Mouse (Mus musculus): ENCODE results near the gene Stard3. TPM values are rescaled to one million over a fixed set of nuclear protein-coding genes. Genes with fewer than 3 reads are reported as not detected.

Stard3 gene
- polyA plus RNA-seq, 1 experiment from 2014 or later, result 31.0 TPM

DNA sequence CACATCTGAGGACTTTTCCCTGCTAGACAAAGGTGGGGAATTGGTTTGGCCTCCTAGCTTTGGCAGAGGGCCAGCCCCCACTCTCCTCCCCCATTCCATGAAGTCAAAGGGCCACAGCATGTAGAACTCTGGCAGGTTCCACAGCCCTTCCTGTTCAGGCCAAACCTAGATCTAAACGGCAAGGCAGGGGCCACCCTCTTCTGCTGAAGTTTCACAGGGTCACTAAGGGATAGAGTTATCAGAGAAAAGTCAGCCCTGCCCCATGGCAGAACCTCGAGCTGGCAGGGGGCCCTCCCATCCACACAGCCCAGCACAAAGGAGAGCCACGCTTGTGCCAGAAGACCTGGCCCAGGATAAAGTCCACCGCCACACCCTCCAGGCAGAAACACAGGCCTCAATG lies 36.9 kb downstream of the Stard3 start:
- H3K27ac ChIP-seq (replicated peaks; ENCODE audit: low read depth, low read length), result 0 out of 2 replicates have a peak overlapping the region, but pooled peaks have one; percentile 15
- H3K27me3 ChIP-seq (replicated peaks; ENCODE audit: control insufficient read depth, insufficient read depth, low read length), result peaks cover 5% of the 10 kb centered on the region; the same call in 1 of the 2 replicates
- no peak overlapping the region for H3K4me3 ChIP-seq (ENCODE audit: low read depth, low read length)
- H3K9me3 ChIP-seq (ENCODE audit: control insufficient read depth, low read length), result no peaks in the 10 kb centered on the region
- DNase-seq (ENCODE audit: low spot score) (no peak), ATAC-seq (ENCODE audit: low read depth) (no peak)
- no peak overlapping the region for H3K9ac ChIP-seq (ENCODE audit: low read depth, low read length)
- H3K4me2 ChIP-seq (ENCODE audit: low read depth, low read length), result no peak overlapping the region
- 41% methylated on average over 4 of the region's 4 CpGs for WGBS
- H3K36me3 ChIP-seq (ENCODE audit: control insufficient read depth, insufficient read depth, low read length), result no peaks in the 10 kb centered on the region
- peaks cover 15% of the 10 kb centered on the region; the same call in 1 of the 2 replicates for H3K4me1 ChIP-seq (ENCODE audit: control insufficient read depth, insufficient read depth, low read length)

DNA sequence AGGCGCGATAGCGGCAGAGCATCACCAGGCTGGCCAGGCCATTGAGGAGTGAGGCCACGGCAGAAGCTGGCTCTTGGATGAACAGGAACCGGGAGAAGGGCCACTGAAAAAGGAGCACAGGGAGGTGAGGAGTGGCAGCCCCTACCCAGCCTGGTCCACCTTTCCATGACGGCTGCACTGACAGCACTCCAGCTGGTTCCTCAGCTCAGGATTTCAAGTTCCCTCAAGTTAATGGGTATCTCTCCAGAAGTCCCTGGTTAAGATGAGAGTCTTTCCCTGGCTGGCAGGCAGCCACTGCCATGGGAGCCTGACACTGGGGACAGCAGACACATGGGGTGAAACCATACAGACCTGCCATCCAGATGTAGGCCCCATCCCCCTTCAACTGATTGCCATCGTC lies 39.8 kb downstream of the Stard3 start:
- 88% methylated on average over 7 of the region's 7 CpGs for WGBS

DNA sequence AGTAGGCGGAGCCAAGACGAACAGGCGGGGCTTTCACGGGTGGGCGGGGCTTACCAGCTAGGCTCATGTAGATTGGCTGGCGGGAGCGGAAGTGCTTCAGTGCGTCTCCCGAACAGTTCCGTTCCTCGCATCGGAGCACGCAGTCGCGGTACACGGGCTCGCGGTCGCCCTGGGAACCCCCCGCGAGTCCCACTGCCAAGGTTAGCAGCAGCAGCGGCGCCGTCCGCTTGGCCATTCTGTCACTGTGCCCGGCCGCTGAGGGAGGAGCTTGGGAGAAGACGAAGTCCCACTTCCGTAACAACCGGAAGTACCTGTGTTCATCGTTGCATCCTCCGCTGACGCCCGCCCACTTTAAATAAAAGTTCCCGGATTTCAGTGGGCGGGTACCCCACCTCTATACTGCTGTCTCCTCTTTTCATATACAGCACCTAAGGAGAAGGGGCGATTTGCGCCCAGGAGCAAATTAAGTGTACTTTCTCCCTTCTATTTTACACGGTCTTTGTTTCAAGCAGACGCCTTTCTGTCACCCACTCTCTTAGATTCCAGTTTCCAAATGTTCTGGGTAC lies 42.1 kb downstream of the Stard3 start, which contains the start of gene Pgap3:
TSS of gene Pgap3 (minus strand) at position 330 of the 566 bp plus-strand sequence.
- Histone ChIP-seq H3K27ac (replicated peaks; ENCODE audit: low read depth, low read length) (peak within 1 kb of the TSS; percentile 96), H3K9ac (ENCODE audit: low read depth, low read length) (peak within 1 kb of the TSS; percentile 73), H3K9me3 (ENCODE audit: control insufficient read depth, low read length) (no peaks in the 10 kb centered on the region), H3K4me1 (ENCODE audit: control insufficient read depth, insufficient read depth, low read length) (peaks cover 5% of the 10 kb centered on the region; the same call in 1 of the 2 replicates), H3K36me3 (ENCODE audit: control insufficient read depth, insufficient read depth, low read length) (no peaks in the 10 kb centered on the region), H3K4me2 (ENCODE audit: low read depth, low read length) (peak within 1 kb of the TSS; percentile 80), H3K27me3 (replicated peaks; ENCODE audit: control insufficient read depth, insufficient read depth, low read length) (peaks cover 3% of the 10 kb centered on the region; the same call in 1 of the 2 replicates), H3K4me3 (ENCODE audit: low read depth, low read length) (peak within 1 kb of the TSS; percentile 73)
- ATAC-seq (ENCODE audit: low read depth), result peak; percentile 94
- peak; percentile 97 for DNase-seq (ENCODE audit: low spot score)
- under 1% methylated on average over 36 of the region's 40 CpGs for WGBS

More for the DNA sequence above, 39.8 kb downstream of the Stard3 start:
- H3K27me3 ChIP-seq (replicated peaks; ENCODE audit: control insufficient read depth, insufficient read depth, low read length), result peaks cover 2% of the 10 kb centered on the region; the same call in 1 of the 2 replicates
- H3K9me3 ChIP-seq (ENCODE audit: control insufficient read depth, low read length), result no peaks in the 10 kb centered on the region
- no peak for ATAC-seq (ENCODE audit: low read depth)
- no peak overlapping the region for H3K4me2 ChIP-seq (ENCODE audit: low read depth, low read length)
- H3K4me3 ChIP-seq (ENCODE audit: low read depth, low read length), result no peak overlapping the region
- no peak overlapping the region for H3K9ac ChIP-seq (ENCODE audit: low read depth, low read length)
- no peaks in the 10 kb centered on the region for H3K36me3 ChIP-seq (ENCODE audit: control insufficient read depth, insufficient read depth, low read length)
- H3K27ac ChIP-seq (replicated peaks; ENCODE audit: low read depth, low read length), result no peak overlapping the region
- peaks cover 17% of the 10 kb centered on the region; the same call in 1 of the 2 replicates for H3K4me1 ChIP-seq (ENCODE audit: control insufficient read depth, insufficient read depth, low read length)
- no peak for DNase-seq (ENCODE audit: low spot score)

DNA sequence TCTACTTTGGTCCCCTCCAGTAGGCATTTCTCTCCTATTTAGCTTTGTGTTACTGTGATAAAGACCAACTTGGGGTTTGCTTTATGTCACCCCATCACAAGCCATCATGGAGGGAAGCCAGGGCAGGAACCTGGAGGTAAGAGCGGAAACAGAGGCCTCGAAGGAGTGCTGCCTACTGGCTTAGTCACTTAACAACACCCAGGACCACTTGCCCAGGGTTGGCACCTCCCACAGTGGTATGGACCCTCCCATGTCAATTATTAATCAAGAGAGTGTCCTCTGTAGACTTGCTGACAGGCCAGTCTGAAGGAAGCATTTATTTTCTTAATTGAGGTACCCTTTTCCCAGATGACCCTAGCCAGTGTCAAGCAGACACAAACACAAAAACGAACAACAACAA lies 42.6 kb downstream of the Stard3 start:
- no peak for ATAC-seq (ENCODE audit: low read depth)
- peaks cover 3% of the 10 kb centered on the region; the same call in 1 of the 2 replicates for H3K27me3 ChIP-seq (replicated peaks; ENCODE audit: control insufficient read depth, insufficient read depth, low read length)

DNA sequence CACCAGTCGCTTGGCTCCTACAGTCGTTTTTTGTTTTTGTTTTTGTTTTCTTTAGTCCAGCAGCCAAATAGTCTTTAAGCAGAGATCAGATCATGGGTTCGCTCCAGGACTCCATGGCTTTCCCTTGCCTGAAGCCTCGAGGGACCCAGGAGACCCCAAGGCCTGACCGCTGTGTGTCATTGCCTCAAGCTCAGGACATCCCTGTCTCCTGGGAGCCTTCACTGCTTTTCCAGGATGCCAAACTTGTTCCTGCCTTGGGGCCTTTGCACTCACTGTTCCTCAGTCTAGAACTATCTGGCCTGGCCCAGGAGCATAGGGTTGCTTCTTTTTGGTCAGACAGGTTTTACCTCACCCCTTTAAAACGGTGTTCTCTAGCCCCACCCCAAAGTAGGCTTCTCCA lies 48.5 kb downstream of the Stard3 start:
- H3K27ac ChIP-seq (replicated peaks; ENCODE audit: low read depth, low read length), result no peak overlapping the region
- peaks cover 10% of the 10 kb centered on the region for H3K4me1 ChIP-seq (ENCODE audit: control insufficient read depth, insufficient read depth, low read length)
- H3K4me2 ChIP-seq (ENCODE audit: low read depth, low read length), result no peak overlapping the region
- peaks cover 3% of the 10 kb centered on the region; the same call in 1 of the 2 replicates for H3K27me3 ChIP-seq (replicated peaks; ENCODE audit: control insufficient read depth, insufficient read depth, low read length)
- DNase-seq (ENCODE audit: low spot score), result no peak
- ATAC-seq (ENCODE audit: low read depth), result no peak
- H3K4me3 ChIP-seq (ENCODE audit: low read depth, low read length), result no peak overlapping the region
- no peaks in the 10 kb centered on the region for H3K9me3 ChIP-seq (ENCODE audit: control insufficient read depth, low read length)
- 60% methylated on average over 6 of the region's 6 CpGs for WGBS
- H3K9ac ChIP-seq (ENCODE audit: low read depth, low read length), result no peak overlapping the region
- H3K36me3 ChIP-seq (ENCODE audit: control insufficient read depth, insufficient read depth, low read length), result no peaks in the 10 kb centered on the region

More for the DNA sequence above, 42.6 kb downstream of the Stard3 start:
- Histone ChIP-seq H3K9ac (ENCODE audit: low read depth, low read length) (peak overlapping the region; percentile 73), H3K9me3 (ENCODE audit: control insufficient read depth, low read length) (no peaks in the 10 kb centered on the region), H3K4me3 (ENCODE audit: low read depth, low read length) (peak overlapping the region; percentile 73), H3K36me3 (ENCODE audit: control insufficient read depth, insufficient read depth, low read length) (no peaks in the 10 kb centered on the region), H3K4me2 (ENCODE audit: low read depth, low read length) (peak overlapping the region; percentile 80), H3K27ac (replicated peaks; ENCODE audit: low read depth, low read length) (peak overlapping the region; percentile 96), H3K4me1 (ENCODE audit: control insufficient read depth, insufficient read depth, low read length) (peaks cover 5% of the 10 kb centered on the region; the same call in 1 of the 2 replicates)
- 57% methylated on average over 3 of the region's 3 CpGs for WGBS
- DNase-seq (ENCODE audit: low spot score), result no peak

DNA sequence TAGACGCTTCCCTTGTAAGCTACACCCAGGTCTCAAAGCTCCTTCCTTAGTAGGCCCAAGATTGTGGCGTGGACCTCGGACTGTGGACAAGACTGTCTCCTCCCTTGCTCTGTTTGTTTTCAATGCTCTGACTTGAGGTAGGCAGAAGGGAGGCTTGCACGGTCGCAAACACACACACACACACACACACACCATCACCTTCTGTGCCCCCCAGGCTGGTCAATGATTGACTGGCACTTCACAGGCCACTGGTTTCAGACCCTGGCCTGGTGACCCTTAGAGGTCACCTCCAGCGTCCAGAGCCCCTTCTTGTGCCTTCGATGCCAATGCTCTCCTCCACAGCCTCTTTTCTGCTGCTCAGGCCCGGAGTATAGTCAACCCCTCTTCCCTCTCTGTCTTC lies 50.7 kb downstream of the Stard3 start:
- peak overlapping the region; percentile 18 for H3K4me3 ChIP-seq (ENCODE audit: low read depth, low read length)
- no peak for ATAC-seq (ENCODE audit: low read depth)
- H3K4me1 ChIP-seq (ENCODE audit: control insufficient read depth, insufficient read depth, low read length), result peaks cover 18% of the 10 kb centered on the region
- H3K4me2 ChIP-seq (ENCODE audit: low read depth, low read length), result peak overlapping the region; percentile 35
- no peak for DNase-seq (ENCODE audit: low spot score)
- no peaks in the 10 kb centered on the region for H3K36me3 ChIP-seq (ENCODE audit: control insufficient read depth, insufficient read depth, low read length)
- H3K27ac ChIP-seq (replicated peaks; ENCODE audit: low read depth, low read length), result peak overlapping the region; percentile 71
- H3K9me3 ChIP-seq (ENCODE audit: control insufficient read depth, low read length), result no peaks in the 10 kb centered on the region
- peak overlapping the region; percentile 48 for H3K9ac ChIP-seq (ENCODE audit: low read depth, low read length)
- H3K27me3 ChIP-seq (replicated peaks; ENCODE audit: control insufficient read depth, insufficient read depth, low read length), result no peaks in the 10 kb centered on the region
- WGBS, result 48% methylated on average over 8 of the region's 8 CpGs

DNA sequence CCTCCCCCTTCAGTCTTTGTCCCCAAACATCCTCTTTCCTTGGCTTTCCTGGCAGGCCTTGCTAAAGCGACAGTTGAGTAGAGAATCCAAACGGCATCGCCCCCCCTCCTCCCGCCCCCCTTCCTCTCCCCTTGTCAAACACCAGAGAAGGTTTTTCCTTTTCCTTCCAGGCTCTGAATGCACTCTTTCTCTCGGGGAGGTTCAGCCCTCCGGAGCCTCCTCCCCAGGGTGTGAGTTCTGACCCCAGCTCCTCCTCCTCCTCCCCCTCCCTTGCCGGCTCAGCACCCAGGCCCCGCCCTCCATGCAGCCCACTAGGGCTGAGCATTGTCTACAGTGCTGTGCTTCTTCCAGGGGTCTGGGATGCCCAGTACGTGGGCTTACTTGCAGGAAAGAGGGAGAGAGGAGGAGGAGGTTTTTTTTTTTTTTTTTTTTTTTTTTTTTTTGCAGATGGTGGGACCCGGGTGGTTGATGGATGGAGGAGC lies 51.2 kb downstream of the Stard3 start:
- under 1% methylated on average over 8 of the region's 10 CpGs for WGBS
- peaks cover 21% of the 10 kb centered on the region for H3K4me1 ChIP-seq (ENCODE audit: control insufficient read depth, insufficient read depth, low read length)
- ATAC-seq (ENCODE audit: low read depth) (peak; percentile 42), DNase-seq (ENCODE audit: low spot score) (peak; percentile 75)
- H3K27ac ChIP-seq (replicated peaks; ENCODE audit: low read depth, low read length), result peak overlapping the region; percentile 71
- H3K36me3 ChIP-seq (ENCODE audit: control insufficient read depth, insufficient read depth, low read length), result no peaks in the 10 kb centered on the region
- H3K4me3 ChIP-seq (ENCODE audit: low read depth, low read length), result peak overlapping the region; percentile 18
- peak overlapping the region; percentile 35 for H3K4me2 ChIP-seq (ENCODE audit: low read depth, low read length)
- H3K27me3 ChIP-seq (replicated peaks; ENCODE audit: control insufficient read depth, insufficient read depth, low read length), result no peaks in the 10 kb centered on the region
- no peaks in the 10 kb centered on the region for H3K9me3 ChIP-seq (ENCODE audit: control insufficient read depth, low read length)
- H3K9ac ChIP-seq (ENCODE audit: low read depth, low read length), result peak overlapping the region; percentile 48

DNA sequence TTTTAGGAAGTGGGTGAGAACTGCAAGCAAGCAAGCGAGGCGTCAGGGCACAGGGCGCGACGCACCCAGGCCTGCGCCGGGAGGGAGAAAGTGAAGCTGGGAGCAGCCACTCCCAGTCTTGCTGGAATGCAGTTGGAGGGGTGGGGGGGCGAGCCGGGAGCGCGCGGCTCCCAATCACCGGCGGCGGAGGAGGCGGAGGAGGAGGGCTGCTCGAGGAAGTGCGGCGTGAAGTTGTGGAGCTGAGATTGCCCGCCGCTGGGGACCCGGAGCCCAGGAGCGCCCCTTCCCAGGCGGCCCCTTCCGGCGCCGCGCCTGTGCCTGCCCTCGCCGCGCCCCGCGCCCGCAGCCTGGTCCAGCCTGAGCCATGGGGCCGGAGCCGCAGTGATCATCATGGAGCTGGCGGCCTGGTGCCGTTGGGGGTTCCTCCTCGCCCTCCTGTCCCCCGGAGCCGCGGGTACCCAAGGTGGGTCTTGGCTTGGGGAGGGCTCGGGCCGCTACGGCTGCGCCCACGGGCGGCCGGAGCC lies 54.2 kb downstream of the Stard3 start, which contains the start of gene Erbb2:
TSS of gene Erbb2 (plus strand) at position 198 of the 524 bp plus-strand sequence.
- WGBS, result 0% methylated on average over 14 of the region's 49 CpGs
- DNase-seq (ENCODE audit: low spot score), result peak; percentile 94
- Histone ChIP-seq H3K27ac (replicated peaks; ENCODE audit: low read depth, low read length) (peak within 1 kb of the TSS; percentile 98), H3K4me1 (ENCODE audit: control insufficient read depth, insufficient read depth, low read length) (peaks cover 24% of the 10 kb centered on the region), H3K27me3 (replicated peaks; ENCODE audit: control insufficient read depth, insufficient read depth, low read length) (no peaks in the 10 kb centered on the region), H3K9me3 (ENCODE audit: control insufficient read depth, low read length) (no peaks in the 10 kb centered on the region), H3K36me3 (ENCODE audit: control insufficient read depth, insufficient read depth, low read length) (0 out of 2 replicates have a peak, but pooled peaks cover 4% of the 10 kb centered on the region), H3K4me3 (ENCODE audit: low read depth, low read length) (peak within 1 kb of the TSS; percentile 95), H3K9ac (ENCODE audit: low read depth, low read length) (peak within 1 kb of the TSS; percentile 92), H3K4me2 (ENCODE audit: low read depth, low read length) (peak within 1 kb of the TSS; percentile 73)
- ATAC-seq (ENCODE audit: low read depth), result peak; percentile 90
